Mouse (Mus musculus) bone marrow, adult 2 months (tissue): ENCODE data around the gene Phxr2. TPM values are rescaled to one million over a fixed set of nuclear protein-coding genes. Genes with fewer than 3 reads are reported as not detected.

ENCODE experiments used
- H3K27ac ChIP-seq: fragments of 200-500 bp; 2 replicates; pipeline ENCODE4 v1.5.1; 2012; ENCODE audit warnings: low read depth, mild to moderate bottlenecking, control low read depth, inconsistent platforms, low read length; ENCODE audit not compliant: control insufficient read depth, poor library complexity, insufficient read depth
- H3K4me1 ChIP-seq: fragments of 200-500 bp; 2 replicates; pipeline ENCODE4 v1.6.1; 2011; ENCODE audit warnings: low read length; ENCODE audit not compliant: control insufficient read depth, insufficient read depth
- H3K4me3 ChIP-seq: fragments of 200-500 bp; replicated peaks from 2 replicates; pipeline ENCODE3; 2011; ENCODE audit warnings: mild to moderate bottlenecking, low read depth, low read length, control low read depth; ENCODE audit not compliant: control insufficient read depth
- CTCF ChIP-seq: fragments of 200-500 bp; IDR thresholded peaks from 2 replicates; pipeline ENCODE4 v1.5.1; 2011; ENCODE audit warnings: low read length, control low read depth; ENCODE audit not compliant: control insufficient read depth, insufficient read depth
- POLR2A ChIP-seq: fragments of 200-500 bp; IDR thresholded peaks from 2 replicates; pipeline ENCODE4 v1.6.1; 2011; ENCODE audit warnings: low read depth, mild to moderate bottlenecking, control low read depth, low read length, borderline replicate concordance; ENCODE audit not compliant: control insufficient read depth
- WGBS: fragments of 180-500 bp; shearing (Covaris S2); methylation state at CpG from one replicate; pipeline ENCODE4 v1.1.7; 2018; 5-methylcytosine and 5-hydroxymethylcytosine counted together
- polyA plus RNA-seq: library from polyadenylated mRNA; stranded (reverse); fragments of >200 nt; gene quantifications from 2 replicates; pipeline ENCODE4 v1.2.4, GENCODE M21; 2011; ENCODE audit warnings: low replicate concordance; ENCODE audit not compliant: missing spikeins, insufficient read depth, insufficient read length

Phxr2 gene
- polyA plus RNA-seq, 1 experiment: not detected

DNA sequence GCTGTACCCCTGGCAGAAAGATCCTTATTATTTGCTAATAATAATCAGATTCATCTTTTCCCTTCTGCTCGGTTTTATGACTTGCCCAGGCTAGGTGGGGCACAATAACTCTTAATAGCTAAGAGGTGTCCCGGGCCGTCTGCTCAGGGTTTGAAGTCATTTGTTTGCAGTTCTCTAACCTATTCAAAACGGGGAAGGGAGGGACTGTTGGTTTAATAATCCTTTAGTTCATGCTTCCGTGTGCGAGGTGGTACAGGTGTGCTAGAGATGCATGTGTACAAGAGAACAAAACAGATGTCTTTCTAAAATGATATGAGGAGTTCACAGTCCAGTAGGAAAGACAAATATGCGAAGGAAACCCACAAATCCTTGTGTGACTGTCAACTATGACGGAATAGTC, 11.8 kb downstream of the Phxr2 start:
- Histone ChIP-seq H3K27ac (no peak overlapping the region), H3K4me3 (no peak overlapping the region), H3K4me1 (no peaks in the 10 kb centered on the region)
- TF ChIP-seq CTCF (no peak), POLR2A (no peak)
- 85% methylated on average over 8 of the region's 8 CpGs for WGBS

DNA sequence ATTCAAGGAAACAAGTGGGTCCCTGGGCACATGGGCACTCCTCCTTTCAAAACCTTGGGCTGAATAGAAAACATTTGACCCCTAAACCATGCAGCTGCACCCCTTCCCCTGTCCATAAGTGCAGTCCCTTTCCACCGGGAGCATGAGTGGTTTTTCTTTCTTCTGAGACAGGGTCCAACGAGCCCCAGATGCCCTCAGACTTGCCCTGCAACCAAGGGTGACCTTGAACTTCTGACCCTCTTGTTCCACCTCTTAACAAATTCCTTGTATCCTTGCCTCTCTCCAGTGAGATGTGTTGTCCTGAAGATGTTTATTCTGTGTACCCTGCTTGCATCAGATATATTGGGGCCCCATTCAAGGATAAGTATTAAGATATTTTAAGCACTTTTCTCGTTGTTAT, 12.6 kb downstream of the Phxr2 start:
- Histone ChIP-seq H3K27ac (no peak overlapping the region), H3K4me1 (no peaks in the 10 kb centered on the region; the same call in 1 of the 2 replicates), H3K4me3 (no peak overlapping the region)
- WGBS: 52% methylated on average over 3 of the region's 3 CpGs
- no peak for TF ChIP-seq POLR2A
- TF ChIP-seq CTCF: no peak

DNA sequence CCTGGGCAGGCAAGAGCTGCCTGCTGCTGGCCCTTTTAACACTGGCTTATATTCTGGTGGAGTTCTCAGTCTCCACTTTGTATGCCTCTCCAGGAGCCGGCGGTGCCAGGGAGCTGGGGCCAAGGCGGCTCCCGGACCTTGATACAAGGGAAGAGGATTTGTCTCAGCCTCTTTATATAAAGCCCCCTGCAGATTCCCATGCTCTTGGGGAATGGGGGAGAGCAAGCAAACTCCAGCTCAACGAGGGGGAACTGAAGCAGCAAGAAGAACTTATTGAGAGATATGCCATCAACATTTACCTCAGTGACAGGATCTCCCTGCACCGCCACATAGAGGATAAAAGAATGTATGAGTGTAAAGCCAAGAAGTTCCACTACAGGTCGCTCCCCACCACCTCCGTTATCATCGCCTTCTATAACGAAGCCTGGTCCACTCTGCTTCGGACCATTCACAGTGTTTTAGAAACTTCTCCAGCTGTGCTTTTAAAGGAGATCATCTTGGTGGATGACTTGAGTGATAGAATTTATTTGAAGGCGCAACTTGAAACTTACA, 17.6 kb downstream of the Phxr2 start:
- peak overlapping the region; percentile 78 for H3K4me3 ChIP-seq
- H3K4me1 ChIP-seq: no peaks in the 10 kb centered on the region; the same call in 1 of the 2 replicates
- WGBS: 47% methylated on average over 12 of the region's 12 CpGs
- TF ChIP-seq POLR2A (no peak), CTCF (no peak)
- H3K27ac ChIP-seq: peak overlapping the region; percentile 89

DNA sequence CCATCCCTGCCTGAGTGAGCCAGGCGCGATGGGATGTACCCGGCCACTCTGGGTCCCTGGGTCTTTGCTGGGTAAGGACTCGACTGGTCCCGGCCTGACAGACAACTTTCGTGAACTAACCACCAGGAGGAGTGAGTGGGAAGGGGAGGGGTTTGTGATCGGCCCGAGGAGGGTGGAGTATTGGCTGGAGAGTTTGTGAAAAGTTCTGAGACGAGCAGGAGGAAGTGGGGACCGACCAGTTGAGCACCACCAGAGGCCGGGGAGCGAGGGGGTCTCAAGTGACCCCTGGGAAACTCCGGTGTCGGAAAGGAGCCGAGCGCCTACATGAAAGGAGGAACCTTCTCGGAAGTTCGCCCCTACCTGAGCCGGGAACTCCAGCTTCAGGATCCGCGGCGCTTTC, 18.2 kb downstream of the Phxr2 start, which contains the start of gene Galnt4:
Galnt4 (plus strand) TSS at position 196 of the 400 bp plus-strand sequence.
- Histone ChIP-seq H3K27ac (peak within 1 kb of the TSS; percentile 89), H3K4me1 (no peaks in the 10 kb centered on the region; the same call in 1 of the 2 replicates), H3K4me3 (peak within 1 kb of the TSS; percentile 78)
- TF ChIP-seq CTCF (peak; percentile 74), POLR2A (peak; percentile 68; the same call in 1 of the 2 replicates)
- WGBS: under 1% methylated on average over 22 of the region's 22 CpGs

DNA sequence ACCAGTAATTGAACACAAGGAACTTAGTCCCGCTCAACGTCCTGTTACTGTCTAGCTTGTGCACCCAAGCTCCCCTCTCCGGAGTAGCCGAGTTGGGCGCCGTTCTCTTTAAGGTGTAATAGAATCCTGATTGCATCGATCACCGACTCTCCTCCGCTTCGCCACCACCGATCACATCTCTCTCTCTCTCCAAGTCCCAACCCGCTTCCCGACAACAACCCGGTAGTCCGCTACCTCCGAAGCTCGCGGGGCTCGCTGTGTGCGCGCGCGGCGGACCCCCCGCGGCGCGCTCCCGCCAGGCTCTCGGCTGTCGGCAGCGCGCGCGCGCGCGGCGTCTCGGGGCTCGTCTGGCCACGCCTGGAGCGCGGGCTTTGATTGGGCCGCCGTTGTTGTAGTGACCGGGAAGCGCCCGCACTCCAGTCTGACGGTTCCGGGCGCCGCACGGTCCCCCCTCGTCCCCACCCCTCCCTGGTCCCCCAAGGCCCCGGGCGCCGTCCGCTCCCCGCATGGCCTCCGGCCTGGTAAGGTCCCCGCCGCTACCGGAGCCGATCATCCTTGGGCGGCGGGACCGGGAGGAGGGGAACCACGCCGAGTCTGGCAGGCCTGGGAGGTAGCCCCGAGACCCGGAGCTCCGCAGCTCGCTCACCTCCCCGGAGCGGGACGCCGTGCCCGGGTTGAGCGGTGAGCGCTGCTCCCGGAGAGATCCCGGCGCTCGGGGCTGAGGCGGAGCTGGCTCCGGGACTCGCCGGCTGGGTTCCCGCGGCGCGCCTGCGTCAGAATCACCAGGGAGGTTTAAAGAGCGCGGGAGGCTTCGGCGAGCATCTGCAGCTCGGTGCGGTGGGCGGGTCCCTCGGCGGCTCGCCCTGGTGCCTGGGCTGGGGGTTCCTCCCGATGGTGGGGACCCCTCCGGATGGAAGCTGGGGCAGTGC, 19.2 kb downstream of the Phxr2 start, which contains the start of gene Poc1b:
Poc1b (plus strand) TSS at position 334 of the 929 bp plus-strand sequence.
- Histone ChIP-seq H3K27ac (peak within 1 kb of the TSS; percentile 96), H3K4me1 (no peaks in the 10 kb centered on the region; the same call in 1 of the 2 replicates), H3K4me3 (peak within 1 kb of the TSS; percentile 78)
- WGBS: under 1% methylated on average over 99 of the region's 106 CpGs
- TF ChIP-seq POLR2A (no peak), CTCF (no peak)

DNA sequence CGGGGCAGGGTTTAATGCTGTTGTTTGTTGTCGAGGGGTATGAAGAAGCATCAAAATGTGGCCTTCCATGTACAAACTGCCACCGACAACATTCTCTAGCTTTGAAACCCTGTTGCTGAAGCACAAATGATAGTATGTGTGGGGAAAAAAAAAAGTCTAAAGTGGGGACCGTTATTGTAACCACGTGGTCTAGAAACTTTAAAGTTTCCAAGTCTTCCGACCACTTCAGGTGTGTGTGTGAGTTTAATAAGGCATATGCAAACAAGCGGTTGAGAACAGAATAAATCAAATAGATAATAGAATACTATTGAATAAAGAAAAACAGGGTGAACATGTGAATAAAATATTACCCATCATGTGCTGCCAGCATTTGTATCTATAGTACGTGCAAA, 19.8 kb downstream of the Phxr2 start:
- WGBS: 25% methylated on average over 8 of the region's 8 CpGs
- no peak overlapping the region; the same call in 1 of the 2 replicates for H3K27ac ChIP-seq
- peak overlapping the region; percentile 78 for H3K4me3 ChIP-seq
- TF ChIP-seq POLR2A (no peak), CTCF (no peak)
- no peaks in the 10 kb centered on the region; the same call in 1 of the 2 replicates for H3K4me1 ChIP-seq

DNA sequence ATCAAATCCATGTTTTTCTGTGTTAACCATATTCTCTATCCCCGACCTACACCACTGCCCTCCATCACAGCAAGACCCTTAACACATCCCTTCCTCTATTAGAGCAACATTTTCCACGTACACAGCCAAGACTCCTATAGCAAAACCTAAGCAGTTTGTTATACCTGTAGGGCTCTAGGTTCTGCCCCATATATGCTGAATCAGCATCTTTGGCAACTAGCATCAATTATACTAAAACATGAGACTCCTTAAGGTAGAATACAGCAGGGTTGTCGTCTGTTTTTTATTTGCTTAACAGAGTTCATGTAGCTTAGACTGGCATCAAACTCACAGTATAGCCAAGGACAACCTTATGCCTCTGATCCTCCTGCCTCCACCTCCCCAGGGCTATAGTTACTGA, 20.6 kb downstream of the Phxr2 start:
- TF ChIP-seq CTCF (no peak), POLR2A (no peak)
- no peak overlapping the region for H3K4me3 ChIP-seq
- WGBS: 79% methylated on average over 3 of the region's 3 CpGs
- no peak overlapping the region for H3K27ac ChIP-seq
- no peaks in the 10 kb centered on the region; the same call in 1 of the 2 replicates for H3K4me1 ChIP-seq

DNA sequence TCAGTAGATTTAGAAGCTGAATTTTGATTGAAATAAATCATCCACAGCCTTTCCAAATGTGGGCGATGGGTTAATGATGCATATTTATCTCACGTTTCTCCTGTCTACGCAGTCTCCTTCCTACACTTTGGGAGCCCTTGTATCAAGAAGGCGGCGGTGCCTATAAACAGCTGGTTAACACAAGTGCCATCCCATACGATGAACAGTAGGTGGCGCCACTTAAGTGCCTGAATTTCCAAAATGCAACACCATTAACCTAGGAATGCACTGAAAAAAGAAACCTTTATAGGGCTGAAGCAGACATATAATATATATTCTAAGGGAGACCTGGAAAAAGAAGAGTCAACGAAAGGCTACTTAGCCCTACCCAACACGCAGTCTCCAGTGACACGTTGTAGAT, 28.8 kb downstream of the Phxr2 start:
- TF ChIP-seq CTCF: peak; percentile 58
- no peak for TF ChIP-seq POLR2A
- no peak overlapping the region for H3K27ac ChIP-seq
- 42% methylated on average over 10 of the region's 10 CpGs for WGBS
- no peak overlapping the region for H3K4me3 ChIP-seq
- no peaks in the 10 kb centered on the region for H3K4me1 ChIP-seq
